Mouse (Mus musculus): ENCODE measurements around the gene Itsn1.

DNA sequence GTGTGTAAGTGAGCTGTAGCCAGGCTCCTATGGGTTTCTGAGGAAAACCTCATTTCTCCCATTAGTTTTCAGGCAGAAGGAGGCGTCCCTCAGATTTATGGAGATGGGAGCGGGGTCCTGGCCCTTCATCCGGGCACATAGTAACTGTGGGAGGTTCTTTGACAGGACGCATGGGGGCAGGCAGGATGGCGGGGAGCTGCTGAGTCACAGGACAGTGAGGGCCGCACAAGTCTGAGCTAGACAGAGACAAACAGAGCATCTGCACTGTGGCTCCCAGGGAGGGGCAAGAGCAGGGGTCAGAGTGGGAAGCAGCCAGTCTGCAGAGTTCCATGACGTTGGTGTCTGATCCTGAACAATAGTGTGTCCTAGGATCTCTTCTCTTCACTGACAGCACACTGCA lies 133.8 kb downstream of the Itsn1 start:
- TF ChIP-seq CTCF (conservative IDR thresholded peaks at IDR 0.05; ENCODE audit: low read length) (no peak), POU5F1 (IDR thresholded peaks at IDR 0.05; ENCODE audit: borderline replicate concordance, low read length) (no peak), NANOG (IDR thresholded peaks at IDR 0.05; ENCODE audit: borderline replicate concordance, low read length) (no peak)

Data from E14TG2a.4 (cell line).